Mouse (Mus musculus): ENCODE data around the gene Rdh13. TPM values are rescaled to one million over a fixed set of nuclear protein-coding genes. Genes with fewer than 3 reads are reported as not detected.

The Rdh13 gene
- total and polyA plus RNA-seq, 3 experiments = 16.4 to 20.9 (median 17.6) TPM

- H3K4me1 ChIP-seq (ENCODE audit: control insufficient read depth in 1 of 2, insufficient read depth in 2 of 2) = peaks cover 0 to 15% of the 10 kb centered on the region in 2 experiments; a peak in 3 of 4 replicates
- H3K79me2 ChIP-seq (replicated peaks; ENCODE audit: control insufficient read depth, extremely low read depth, insufficient read depth, poor library complexity, severe bottlenecking) = no peaks in the 10 kb centered on the region
- H3K27me3 ChIP-seq (replicated peaks) = no peaks in the 10 kb centered on the region
- dilution Hi-C loops (cut with MboI; ENCODE audit: extremely low pct_ligation_motif_present, extremely low pct_unique_long_range_greater_than_20kb, low sequenced_read_pairs) (no loop called here), in situ Hi-C loops (cut with MboI; ENCODE audit: low pct_ligation_motif_present, low pct_unique_long_range_greater_than_20kb, low sequenced_read_pairs) (no loop called here)
- no peak overlapping the region for H3K4me2 ChIP-seq (ENCODE audit: insufficient read depth, low read depth, poor library complexity, severe bottlenecking)
- TF ChIP-seq CTCF (conservative IDR thresholded peaks at IDR 0.05 in 1 of 2, IDR thresholded peaks at IDR 0.05 in 1 of 2; ENCODE audit: low read depth in 2 of 2, low read length in 2 of 2) (peak in 1 of 2 experiments; percentile 45; a peak in 2 of 4 replicates), MYC (IDR thresholded peaks at IDR 0.05; ENCODE audit: low read depth, low read length) (no peak)
- H3K9me3 ChIP-seq (replicated peaks; ENCODE audit: low read length) = peaks cover 5% of the 10 kb centered on the region
- peaks cover 20 to 32% of the 10 kb centered on the region in 2 experiments for H3K36me3 ChIP-seq (replicated peaks in 1 of 2; ENCODE audit: control insufficient read depth in 1 of 2, insufficient read depth in 1 of 2, low read length in 1 of 2)
- no peak for DNase-seq (ENCODE audit: extremely low read depth)
- no peak overlapping the region for H3K4me3 ChIP-seq (replicated peaks in 1 of 3; ENCODE audit: low read depth in 2 of 3, low read length in 2 of 3, poor library complexity in 1 of 3)
- H3K27ac ChIP-seq (ENCODE audit: insufficient read depth, low read depth) = no peak overlapping the region
- no peak overlapping the region for H3K9ac ChIP-seq (ENCODE audit: insufficient read depth, low read depth)
Observed at GRCm38 (mm10) chr7:4447138-4447537, 1.7 kb upstream of the Rdh13 start.

GRCm38 (mm10) chr7:4440549-4440948, 4.9 kb downstream of the Rdh13 start:
- Histone ChIP-seq H3K9me3 (replicated peaks; ENCODE audit: low read length) (peaks cover 5% of the 10 kb centered on the region), H3K27ac (ENCODE audit: insufficient read depth, low read depth) (no peak overlapping the region), H3K79me2 (replicated peaks; ENCODE audit: control insufficient read depth, extremely low read depth, insufficient read depth, poor library complexity, severe bottlenecking) (no peaks in the 10 kb centered on the region), H3K4me2 (ENCODE audit: insufficient read depth, low read depth, poor library complexity, severe bottlenecking) (no peak overlapping the region), H3K36me3 (replicated peaks in 1 of 2; ENCODE audit: control insufficient read depth in 1 of 2, insufficient read depth in 1 of 2, low read length in 1 of 2) (peaks cover 42 to 82% of the 10 kb centered on the region in 2 experiments), H3K27me3 (replicated peaks) (no peaks in the 10 kb centered on the region), H3K4me1 (ENCODE audit: control insufficient read depth in 1 of 2, insufficient read depth in 2 of 2) (peaks cover 0 to 17% of the 10 kb centered on the region in 2 experiments; a peak in 3 of 4 replicates), H3K4me3 (replicated peaks in 1 of 3; ENCODE audit: low read depth in 2 of 3, low read length in 2 of 3, poor library complexity in 1 of 3) (no peak overlapping the region), H3K9ac (ENCODE audit: insufficient read depth, low read depth) (no peak overlapping the region)
- dilution Hi-C loops (cut with MboI; ENCODE audit: extremely low pct_ligation_motif_present, extremely low pct_unique_long_range_greater_than_20kb, low sequenced_read_pairs) = no loop called here
- in situ Hi-C loops (cut with MboI; ENCODE audit: low pct_ligation_motif_present, low pct_unique_long_range_greater_than_20kb, low sequenced_read_pairs) = no loop called here
- DNase-seq (ENCODE audit: extremely low read depth) = no peak
- TF ChIP-seq POLR2A (IDR thresholded peaks at IDR 0.05; ENCODE audit: low read depth, low read length) (no peak), CHD1 (IDR thresholded peaks at IDR 0.05; ENCODE audit: low read depth, low read length) (no peak), RAD21 (IDR thresholded peaks at IDR 0.05; ENCODE audit: low read depth, low read length) (no peak), JUN (IDR thresholded peaks at IDR 0.05; ENCODE audit: insufficient read depth, low read depth, low read length) (no peak), E2F4 (IDR thresholded peaks at IDR 0.05; ENCODE audit: insufficient replicate concordance, low read depth, low read length) (no peak), USF2 (conservative IDR thresholded peaks at IDR 0.05; ENCODE audit: low read depth, low read length) (no peak), BHLHE40 (IDR thresholded peaks at IDR 0.05; ENCODE audit: low read depth, low read length) (no peak), TBP (conservative IDR thresholded peaks at IDR 0.05; ENCODE audit: low read depth, low read length) (no peak), MAFK (IDR thresholded peaks at IDR 0.05; ENCODE audit: insufficient replicate concordance, low read length) (no peak), GABPA (IDR thresholded peaks at IDR 0.05; ENCODE audit: insufficient replicate concordance, low read depth, low read length) (no peak), IRF4 (IDR thresholded peaks at IDR 0.05; ENCODE audit: low read depth, low read length) (no peak), EP300 (IDR thresholded peaks at IDR 0.05; ENCODE audit: low read length) (no peak), POLR2AphosphoS2 (IDR thresholded peaks at IDR 0.05; ENCODE audit: low read depth, low read length) (no peak), NRF1 (IDR thresholded peaks at IDR 0.05; ENCODE audit: low read depth, low read length) (no peak), JUND (conservative IDR thresholded peaks at IDR 0.05; ENCODE audit: low read depth, low read length) (no peak), ZNF384 (IDR thresholded peaks at IDR 0.05; ENCODE audit: low read depth, low read length) (no peak)
